ENCODE assay signal across 8 mouse cellular contexts in genomic region chr19:47178001-47178400, GRCm38 (mm10). TPM values are rescaled to one million over a fixed set of nuclear protein-coding genes. Genes with fewer than 3 reads are reported as not detected.
DNase-seq lines count a peak whose midpoint lies in the region; ATAC-seq and TF ChIP-seq lines count a peak whose summit lies in the region.

No protein-coding gene starts in this region.

- peak overlapping the region; percentile 72 to 96 for H3K4me3 ChIP-seq in ES-E14 (ENCODE audit: insufficient read depth in 1 of 2, low read depth in 1 of 2, low read length in 2 of 2, poor library complexity in 1 of 2, severe bottlenecking in 1 of 2)
- H3K4me3 ChIP-seq in liver, embryonic 16.5 days (ENCODE audit: low read depth, low read length), result peak overlapping the region; percentile 56; the same call in 1 of the 2 replicates

- peak; percentile 51 to 59; a peak in 2 of 4 replicates for ATAC-seq in hematopoietic stem cell, adult 5-6 weeks (replicated peaks in 1 of 2; ENCODE audit: insufficient read depth in 1 of 2, low FRiP score in 2 of 2, low TSS enrichment in 1 of 2, low read depth in 1 of 2, poor library complexity in 2 of 2, severe bottlenecking in 2 of 2)
- no peak for ATAC-seq in liver, embryonic 16.5 days (ENCODE audit: low read depth)
- ATAC-seq in megakaryocyte-erythroid progenitor cell, adult 5-6 weeks (replicated peaks; ENCODE audit: low FRiP score, low TSS enrichment, poor library complexity, severe bottlenecking), result no peak

- peak overlapping the region; percentile 72 for H3K9ac ChIP-seq in ES-E14 (ENCODE audit: insufficient read depth, low read depth, low read length, poor library complexity, severe bottlenecking)
- no peak overlapping the region for H3K9ac ChIP-seq in liver, embryonic 16.5 days (ENCODE audit: low read depth, low read length)

- DNase-seq in gastrocnemius, postnatal 14 days, result peak; percentile 37
- DNase-seq in gastrocnemius, postnatal 4 days (ENCODE audit: low spot score in 2 of 2), result no peak
- DNase-seq in ES-E14 (ENCODE audit: low read depth, low spot score), result peak; percentile 73
- peak; percentile 60 for DNase-seq in embryo, embryonic 11 days
- peak; percentile 67 for DNase-seq in retina, embryonic 14.5 days (ENCODE audit: low spot score)

- no peaks in the 10 kb centered on the region for H3K9me3 ChIP-seq in ES-E14 (ENCODE audit: control insufficient read depth, insufficient read depth, low read depth, low read length)
- H3K9me3 ChIP-seq in liver, embryonic 16.5 days (replicated peaks; ENCODE audit: control insufficient read depth, low read length), result no peaks in the 10 kb centered on the region

- H3K4me1 ChIP-seq in ES-E14 (ENCODE audit: control insufficient read depth in 2 of 2, insufficient read depth in 2 of 2, low read length in 2 of 2, poor library complexity in 1 of 2), result peaks cover 0 to 12% of the 10 kb centered on the region in 2 experiments; a peak in 2 of 4 replicates
- H3K4me1 ChIP-seq in liver, embryonic 16.5 days (ENCODE audit: control insufficient read depth, low read depth, low read length), result no peaks in the 10 kb centered on the region; the same call in 1 of the 2 replicates

- intact Hi-C loops in gastrocnemius, postnatal 14 days (cut with DNase I; ENCODE audit: low total_unique reads), result loop anchor here (5.0 kb wide), 1 partner anchor 159 kb away; no protein-coding TSS in a partner anchor

- in situ Hi-C loops in ES-E14 (cut with MboI; ENCODE audit: low sequenced_read_pairs in 2 of 2, unreplicated experiment in 2 of 2), result no loop called here

- peaks cover 40% of the 10 kb centered on the region for H3K27me3 ChIP-seq in liver, embryonic 16.5 days (ENCODE audit: control insufficient read depth, insufficient read depth, low read depth, low read length)

- peak overlapping the region; percentile 79; the same call in 1 of the 2 replicates for H3K4me2 ChIP-seq in liver, embryonic 16.5 days (ENCODE audit: low read depth, low read length)

- H3K36me3 ChIP-seq in ES-E14 (ENCODE audit: control insufficient read depth, insufficient read depth, low read length, poor library complexity, severe bottlenecking), result no peaks in the 10 kb centered on the region
- no peaks in the 10 kb centered on the region for H3K36me3 ChIP-seq in liver, embryonic 16.5 days (ENCODE audit: control insufficient read depth, insufficient read depth)

- H3K27ac ChIP-seq in ES-E14 (ENCODE audit: insufficient read depth, low read depth, low read length, poor library complexity, severe bottlenecking), result peak overlapping the region; percentile 61
- no peak overlapping the region for H3K27ac ChIP-seq in liver, embryonic 16.5 days (ENCODE audit: low read length)

- 17% methylated on average over 10 of the region's 10 CpGs for WGBS in liver, embryonic 16.5 days (ENCODE audit: insufficient replicate concordance)

TF ChIP-seq in ES-E14, 5 proteins besides CTCF, POLR2A, EP300 and RAD21:
- TF ChIP-seq ZC3H11A (IDR thresholded peaks at IDR 0.05; ENCODE audit: borderline replicate concordance, low read depth, low read length) (no peak), ZNF384 (IDR thresholded peaks at IDR 0.05; ENCODE audit: low read depth, low read length) (no peak), CHD2 (IDR thresholded peaks at IDR 0.05; ENCODE audit: low read depth, low read length) (no peak), MAFK (IDR thresholded peaks at IDR 0.05; ENCODE audit: insufficient read depth, low read depth, low read length) (no peak), HCFC1 (IDR thresholded peaks at IDR 0.05; ENCODE audit: borderline replicate concordance, insufficient read depth, low read length) (no peak)

RNA-seq across cellular contexts. Expression of gene Neurl1a, which starts 0.6 kb away (rescaled TPM):
- total RNA-seq in gastrocnemius, postnatal 14 days (2021), result 10 to 100 TPM; 63.6 to 86.9 TPM
- 10 to 100 TPM; 30.8 to 33.0 TPM for total RNA-seq in gastrocnemius, postnatal 4 days (2021)
- 10.2 and 14.7 TPM in 2 replicates for total RNA-seq in ES-E14 (2012; rRNA removed)
- total RNA-seq in hematopoietic stem cell, adult 5-6 weeks (2017), result not detected in 2 replicates
- polyA plus RNA-seq in liver, embryonic 16.5 days (2015; fragmentation: Nextera tagmentation; extraction: Ambion mirVana), result 0.64 and 0.92 TPM in 2 replicates
- 0.04 TPM in 1 of 2 replicates, not detected in the other for total RNA-seq in megakaryocyte-erythroid progenitor cell, adult 5-6 weeks (2014; fragmentation: Nextera tagmentation)
- not detected in 2 replicates for total RNA-seq in megakaryocyte-erythroid progenitor cell, adult 5-6 weeks (2017)

RNA-seq across cellular contexts. Expression of gene Calhm3, which starts 20.4 kb away (rescaled TPM):
- total RNA-seq in gastrocnemius, postnatal 14 days (2021), result not detected
- not detected for total RNA-seq in gastrocnemius, postnatal 4 days (2021)
- total RNA-seq in ES-E14 (2012; rRNA removed), result 2.8 and 3.8 TPM in 2 replicates
- not detected in 2 replicates for total RNA-seq in hematopoietic stem cell, adult 5-6 weeks (2017)
- polyA plus RNA-seq in liver, embryonic 16.5 days (2015; fragmentation: Nextera tagmentation; extraction: Ambion mirVana), result not detected in 2 replicates
- total RNA-seq in megakaryocyte-erythroid progenitor cell, adult 5-6 weeks (2014; fragmentation: Nextera tagmentation), result not detected in 2 replicates
- total RNA-seq in megakaryocyte-erythroid progenitor cell, adult 5-6 weeks (2017), result not detected in 2 replicates

RNA-seq across cellular contexts. Expression of gene Calhm1, which starts 33.9 kb away (rescaled TPM):
- total RNA-seq in gastrocnemius, postnatal 14 days (2021), result not detected
- not detected for total RNA-seq in gastrocnemius, postnatal 4 days (2021)
- not detected in 2 replicates for total RNA-seq in ES-E14 (2012; rRNA removed)
- total RNA-seq in hematopoietic stem cell, adult 5-6 weeks (2017), result not detected in 2 replicates
- polyA plus RNA-seq in liver, embryonic 16.5 days (2015; fragmentation: Nextera tagmentation; extraction: Ambion mirVana), result not detected in 2 replicates
- not detected in 2 replicates for total RNA-seq in megakaryocyte-erythroid progenitor cell, adult 5-6 weeks (2014; fragmentation: Nextera tagmentation)
- total RNA-seq in megakaryocyte-erythroid progenitor cell, adult 5-6 weeks (2017), result not detected in 2 replicates

RNA-seq across cellular contexts. Expression of gene Calhm2, which starts 39.9 kb away (rescaled TPM):
- total RNA-seq in gastrocnemius, postnatal 14 days (2021), result 1 to 10 TPM; 2.4 to 3.2 TPM
- total RNA-seq in gastrocnemius, postnatal 4 days (2021), result 1 to 10 TPM; 5.6 to 6.1 TPM
- total RNA-seq in ES-E14 (2012; rRNA removed), result 3.2 and 5.5 TPM in 2 replicates
- 16.1 and 18.8 TPM in 2 replicates for total RNA-seq in hematopoietic stem cell, adult 5-6 weeks (2017)
- polyA plus RNA-seq in liver, embryonic 16.5 days (2015; fragmentation: Nextera tagmentation; extraction: Ambion mirVana), result 1.9 and 2.0 TPM in 2 replicates
- 3.2 and 3.6 TPM in 2 replicates for total RNA-seq in megakaryocyte-erythroid progenitor cell, adult 5-6 weeks (2014; fragmentation: Nextera tagmentation)
- total RNA-seq in megakaryocyte-erythroid progenitor cell, adult 5-6 weeks (2017), result 1.6 and 2.3 TPM in 2 replicates

Comparison
In these comparisons a context has a peak if more than half of its experiments do, and no peak if none do; other contexts are left out.
1. DNase-seq: peak in gastrocnemius, postnatal 14 days (single experiment), ES-E14 (single experiment), embryo, embryonic 11 days (single experiment) and retina, embryonic 14.5 days (single experiment); none in gastrocnemius, postnatal 4 days (0 of 2).
2. ATAC-seq: peak in hematopoietic stem cell, adult 5-6 weeks (2 of 2); none in liver, embryonic 16.5 days (single experiment) and megakaryocyte-erythroid progenitor cell, adult 5-6 weeks (single experiment).
3. RNA of gene Neurl1a, which starts 0.6 kb away (total RNA-seq): 63.6 to 86.9 TPM in gastrocnemius, postnatal 14 days, 30.8 to 33.0 TPM in gastrocnemius, postnatal 4 days and 10.2 to 14.7 TPM in ES-E14; 0.04 TPM in megakaryocyte-erythroid progenitor cell, adult 5-6 weeks and not detected in hematopoietic stem cell, adult 5-6 weeks; every median in the first group is over 10 times any median in the second.